Mouse (Mus musculus) midbrain, embryonic 15.5 days (tissue): Measurements from ENCODE around the gene Far1. TPM values are rescaled to one million over a fixed set of nuclear protein-coding genes. Genes with fewer than 3 reads are reported as not detected.

Experiments
- ATAC-seq: fragments of 200-750 bp; cut with Nextera tagmentation; replicated peaks from 2 replicates; pipeline ENCODE4 v1.8.0; 2017; ENCODE audit warnings: moderate TSS enrichment
- H3K27ac ChIP-seq: fragments of 300-500 bp; sonication (generic); 2 replicates; pipeline ENCODE4 v1.5.1; 2015; ENCODE audit warnings: mild to moderate bottlenecking, inconsistent platforms
- H3K27me3 ChIP-seq: fragments of 300-500 bp; sonication (generic); replicated peaks from 2 replicates; pipeline ENCODE4 v1.6.1; 2015; ENCODE audit warnings: inconsistent platforms
- H3K36me3 ChIP-seq: fragments of 300-500 bp; sonication (generic); replicated peaks from 2 replicates; pipeline ENCODE4 v1.6.1; 2015; ENCODE audit warnings: inconsistent platforms
- H3K4me1 ChIP-seq: fragments of 300-500 bp; sonication (generic); 2 replicates; pipeline ENCODE4 v1.6.1; 2015; ENCODE audit warnings: inconsistent platforms
- H3K4me2 ChIP-seq: fragments of 300-500 bp; sonication (generic); 2 replicates; pipeline ENCODE4 v1.6.1; 2015; ENCODE audit warnings: inconsistent platforms, mild to moderate bottlenecking, moderate library complexity
- H3K4me3 ChIP-seq: fragments of 300-500 bp; sonication (generic); 2 replicates; pipeline ENCODE4 v1.5.1; 2015; ENCODE audit warnings: mild to moderate bottlenecking, inconsistent platforms
- H3K9ac ChIP-seq: fragments of 300-500 bp; sonication (generic); 2 replicates; pipeline ENCODE4 v1.6.1; 2015; ENCODE audit warnings: mild to moderate bottlenecking, inconsistent platforms
- H3K9me3 ChIP-seq: fragments of 300-500 bp; sonication (generic); 2 replicates; pipeline ENCODE4 v1.6.1; 2016; ENCODE audit warnings: inconsistent platforms
- WGBS: fragments of 180-500 bp; shearing (Covaris S2); methylation state at CpG from one replicate; pipeline ENCODE4 v1.1.7; 2015; ENCODE audit warnings: mixed read lengths; 5-methylcytosine and 5-hydroxymethylcytosine counted together
- polyA plus RNA-seq: library from polyadenylated mRNA; unstranded; fragments of >200 nt; fragmentation: Nextera tagmentation; extraction: Ambion mirVana; gene quantifications from 2 replicates; pipeline ENCODE4 v1.2.1, GENCODE M21; 2015

The Far1 gene
- polyA plus RNA-seq, result 58.0 and 59.2 TPM in 2 replicates

DNA sequence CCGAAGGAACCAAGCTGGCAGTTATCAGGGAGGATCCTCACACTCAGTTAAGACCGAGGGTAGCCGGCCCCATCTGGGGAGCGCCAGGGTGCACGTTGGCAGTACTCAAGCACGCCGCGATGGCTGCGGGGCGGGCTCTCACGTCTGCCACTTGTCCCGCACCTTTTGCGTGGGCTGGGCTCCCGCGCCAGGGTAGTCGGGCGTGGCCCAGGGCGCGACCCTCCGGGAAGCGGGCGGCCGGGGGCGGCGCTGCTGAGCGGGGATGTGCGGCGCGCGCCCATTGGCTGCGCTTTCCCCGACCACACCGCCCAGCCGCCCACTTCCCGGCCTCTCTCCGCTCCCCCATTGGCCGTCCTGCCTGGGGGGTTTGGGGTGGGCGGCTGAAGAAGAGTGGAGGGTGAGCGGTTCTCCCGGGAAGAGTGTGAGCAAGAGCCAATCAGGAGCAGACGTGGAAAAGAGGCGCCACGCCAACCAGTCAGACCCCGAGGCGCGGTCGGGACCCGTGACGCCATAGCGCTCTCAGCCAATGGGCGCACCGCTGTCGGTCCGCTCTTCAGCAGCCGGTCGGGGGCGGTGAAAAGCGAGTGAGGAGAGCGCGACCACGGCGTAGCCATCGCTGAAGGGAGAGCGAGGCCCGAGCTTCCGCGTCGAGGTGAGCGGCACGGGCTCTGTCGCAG lies at the start of gene Far1:
Far1 (plus strand) TSS at position 549 of the 677 bp plus-strand sequence.
- H3K27ac ChIP-seq, result peak within 1 kb of the TSS; percentile 94
- H3K4me1 ChIP-seq, result peaks cover 27% of the 10 kb centered on the region
- H3K4me3 ChIP-seq, result peak within 1 kb of the TSS; percentile 97
- no peaks in the 10 kb centered on the region for H3K36me3 ChIP-seq
- H3K9ac ChIP-seq, result peak within 1 kb of the TSS; percentile 97
- no peaks in the 10 kb centered on the region for H3K27me3 ChIP-seq
- peak; percentile 100 for ATAC-seq
- WGBS, result under 1% methylated on average over 71 of the region's 71 CpGs
- no peaks in the 10 kb centered on the region for H3K9me3 ChIP-seq
- H3K4me2 ChIP-seq, result peak within 1 kb of the TSS; percentile 81

DNA sequence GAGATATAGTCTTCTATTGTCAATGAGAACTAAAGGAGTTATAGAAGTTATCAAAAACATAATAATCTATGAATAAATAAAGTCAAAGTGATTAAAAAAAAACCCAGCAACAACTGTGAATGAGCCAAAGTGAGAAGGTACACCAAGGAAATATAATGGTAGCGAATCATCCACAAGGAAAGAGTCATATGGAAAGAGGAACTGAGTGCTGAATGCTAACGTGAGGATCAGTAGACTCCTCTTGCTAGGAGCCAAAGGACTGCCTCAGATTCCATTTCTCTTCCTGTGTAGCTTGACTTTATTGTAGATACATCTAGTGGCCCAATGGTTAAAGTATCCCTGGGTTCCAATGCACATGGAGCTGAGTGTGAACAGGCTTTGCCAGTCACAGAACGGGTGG lies 45.3 kb upstream of the Far1 start:
- Histone ChIP-seq H3K27ac (no peak overlapping the region), H3K27me3 (no peaks in the 10 kb centered on the region), H3K9me3 (no peaks in the 10 kb centered on the region), H3K36me3 (no peaks in the 10 kb centered on the region), H3K9ac (no peak overlapping the region), H3K4me3 (no peak overlapping the region), H3K4me1 (no peaks in the 10 kb centered on the region), H3K4me2 (no peak overlapping the region)
- 83% methylated on average over 3 of the region's 3 CpGs for WGBS
- no peak for ATAC-seq

DNA sequence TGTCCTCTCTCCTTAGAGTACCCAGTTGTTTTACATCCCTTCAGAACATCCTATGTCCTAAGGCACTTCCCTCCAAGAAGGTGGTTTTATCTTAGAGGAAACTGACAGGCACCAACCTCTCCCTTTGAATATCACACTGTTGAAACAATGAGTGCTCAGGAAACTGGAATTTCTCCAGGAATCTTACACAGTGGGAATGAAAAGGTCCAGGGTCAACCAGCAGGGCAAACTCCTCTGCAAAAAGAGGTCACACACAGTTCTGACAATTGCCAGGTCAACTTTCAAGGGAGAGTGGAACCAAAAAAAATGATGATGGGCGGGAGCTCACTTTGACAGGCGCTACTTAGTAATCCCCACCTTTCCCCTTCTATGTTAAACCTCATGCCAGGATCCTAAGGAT lies 43.0 kb upstream of the Far1 start:
- H3K36me3 ChIP-seq, result no peaks in the 10 kb centered on the region
- ATAC-seq, result no peak
- H3K4me3 ChIP-seq, result no peak overlapping the region
- H3K27ac ChIP-seq, result no peak overlapping the region
- H3K4me1 ChIP-seq, result no peaks in the 10 kb centered on the region
- 89% methylated on average over 2 of the region's 2 CpGs for WGBS
- H3K27me3 ChIP-seq, result no peaks in the 10 kb centered on the region
- no peaks in the 10 kb centered on the region for H3K9me3 ChIP-seq
- no peak overlapping the region for H3K4me2 ChIP-seq
- H3K9ac ChIP-seq, result no peak overlapping the region

DNA sequence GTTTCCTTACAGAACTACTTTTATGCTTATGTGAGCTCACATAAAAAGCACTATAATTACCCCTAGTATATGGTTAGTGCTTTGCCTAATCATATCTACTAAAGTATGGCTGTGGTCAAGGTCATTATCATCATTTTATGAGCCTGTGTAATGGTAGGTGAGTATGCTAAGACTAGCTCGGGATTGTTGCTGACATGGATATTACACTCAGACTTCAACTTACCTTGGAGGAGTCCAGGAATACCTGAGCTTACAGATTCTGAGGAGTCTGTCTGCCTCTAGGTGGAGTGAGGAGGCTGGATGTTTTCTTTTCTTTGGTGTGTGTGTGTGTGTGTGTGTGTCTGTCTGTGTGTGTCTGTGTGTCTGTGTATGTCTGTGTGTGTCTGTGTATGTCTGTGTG lies 42.0 kb upstream of the Far1 start:
- 88% methylated on average over 1 of the region's 1 CpGs for WGBS
- Histone ChIP-seq H3K4me1 (no peaks in the 10 kb centered on the region), H3K27me3 (no peaks in the 10 kb centered on the region), H3K4me2 (no peak overlapping the region), H3K4me3 (no peak overlapping the region), H3K36me3 (no peaks in the 10 kb centered on the region), H3K9me3 (no peaks in the 10 kb centered on the region), H3K27ac (no peak overlapping the region), H3K9ac (no peak overlapping the region)
- no peak for ATAC-seq

DNA sequence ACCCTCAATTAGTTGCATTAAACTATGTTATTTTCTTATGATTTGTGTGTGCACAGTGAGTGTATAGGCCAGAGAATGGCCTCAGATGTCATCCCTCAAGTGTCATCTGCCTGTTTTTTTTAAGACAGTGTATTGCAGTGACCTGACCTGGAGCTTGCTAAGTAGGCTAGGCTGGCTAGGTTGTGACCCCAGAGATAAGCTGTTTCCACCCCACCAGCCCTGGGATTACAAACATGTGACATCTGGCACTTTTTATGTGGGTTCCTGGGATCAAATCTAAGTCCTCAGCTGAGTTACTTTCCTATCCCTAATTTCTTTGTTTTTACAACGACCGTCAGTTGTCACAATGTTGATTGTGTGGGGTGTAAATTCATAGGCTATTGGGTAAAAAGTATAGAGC lies 17.8 kb upstream of the Far1 start:
- Histone ChIP-seq H3K27me3 (no peaks in the 10 kb centered on the region), H3K9ac (no peak overlapping the region), H3K4me2 (no peak overlapping the region), H3K36me3 (no peaks in the 10 kb centered on the region), H3K27ac (no peak overlapping the region), H3K9me3 (no peaks in the 10 kb centered on the region), H3K4me3 (no peak overlapping the region), H3K4me1 (no peaks in the 10 kb centered on the region)
- WGBS, result 90% methylated on average over 2 of the region's 2 CpGs
- ATAC-seq, result no peak

DNA sequence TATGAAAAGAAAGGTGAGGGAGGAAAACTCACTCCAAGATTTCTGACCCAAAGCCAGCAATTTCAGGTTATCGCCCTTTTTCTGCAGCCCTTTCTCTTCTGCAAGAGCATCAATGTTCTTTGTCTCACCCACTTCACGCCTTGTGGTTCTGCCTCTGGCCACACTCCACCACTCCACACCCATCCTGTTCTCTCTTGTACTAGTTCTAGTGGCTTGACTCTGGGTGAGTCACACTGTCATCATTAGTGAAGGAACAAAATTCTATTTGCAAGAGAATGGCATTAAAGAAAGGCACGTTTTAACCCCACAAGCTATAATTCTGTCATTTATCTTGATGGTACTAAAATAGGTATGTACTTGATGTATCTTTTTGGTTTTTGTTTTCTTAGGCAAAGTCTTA lies 15.2 kb upstream of the Far1 start:
- ATAC-seq, result no peak
- 89% methylated on average over 3 of the region's 3 CpGs for WGBS
- no peak overlapping the region for H3K27ac ChIP-seq

DNA sequence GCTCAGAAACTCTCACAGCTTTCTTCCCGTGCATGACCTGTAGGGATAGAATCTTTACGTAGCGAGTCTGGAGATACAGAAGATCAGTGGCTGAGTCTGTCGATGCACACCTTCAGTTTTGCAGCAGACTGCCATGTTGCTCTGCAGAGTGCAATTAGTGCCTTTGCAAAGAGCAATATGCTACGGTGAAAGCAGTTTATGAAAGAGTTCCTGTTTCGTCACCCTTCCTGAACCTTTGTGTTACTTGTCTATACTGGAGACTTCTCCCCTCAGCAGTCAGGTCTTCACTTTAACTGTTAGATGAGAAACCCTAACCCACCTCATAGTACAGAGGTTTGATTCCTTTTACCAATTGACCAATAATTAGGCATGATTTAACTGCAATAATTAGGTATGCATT lies 13.8 kb upstream of the Far1 start:
- Histone ChIP-seq H3K4me2 (no peak overlapping the region), H3K27me3 (no peaks in the 10 kb centered on the region)
- 87% methylated on average over 6 of the region's 6 CpGs for WGBS

More for the DNA sequence above, 15.2 kb upstream of the Far1 start:
- Histone ChIP-seq H3K36me3 (no peaks in the 10 kb centered on the region), H3K27me3 (no peaks in the 10 kb centered on the region), H3K9me3 (no peaks in the 10 kb centered on the region), H3K4me1 (no peaks in the 10 kb centered on the region), H3K4me3 (no peak overlapping the region), H3K9ac (no peak overlapping the region), H3K4me2 (no peak overlapping the region)

DNA sequence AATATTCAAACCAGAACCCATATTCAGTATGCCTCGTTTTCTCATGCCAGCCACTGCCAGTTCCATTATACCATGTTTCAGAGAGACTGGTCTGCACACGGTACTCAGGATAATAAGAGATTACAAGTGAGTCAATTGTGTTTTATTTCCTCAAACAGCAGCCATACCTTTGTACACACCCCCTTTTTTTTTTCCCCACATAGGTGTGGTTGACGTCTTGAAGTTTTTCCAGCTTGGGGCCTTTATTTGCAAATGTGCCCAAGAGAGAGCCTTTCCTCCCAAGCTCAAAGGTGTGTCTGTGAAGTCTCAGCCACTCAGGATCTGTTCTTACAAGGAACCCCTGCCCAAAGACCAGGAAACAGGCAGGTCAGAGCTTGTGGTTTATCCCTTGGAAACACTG lies 11.2 kb upstream of the Far1 start:
- H3K27me3 ChIP-seq, result no peaks in the 10 kb centered on the region
- no peak overlapping the region for H3K4me2 ChIP-seq
- H3K9me3 ChIP-seq, result no peaks in the 10 kb centered on the region
- H3K36me3 ChIP-seq, result no peaks in the 10 kb centered on the region
- no peak for ATAC-seq
- H3K27ac ChIP-seq, result no peak overlapping the region
- no peak overlapping the region for H3K9ac ChIP-seq
- H3K4me1 ChIP-seq, result no peaks in the 10 kb centered on the region
- 71% methylated on average over 3 of the region's 3 CpGs for WGBS
- H3K4me3 ChIP-seq, result no peak overlapping the region

More for the DNA sequence above, 13.8 kb upstream of the Far1 start:
- Histone ChIP-seq H3K9ac (no peak overlapping the region), H3K9me3 (no peaks in the 10 kb centered on the region), H3K27ac (no peak overlapping the region), H3K4me1 (no peaks in the 10 kb centered on the region), H3K4me3 (no peak overlapping the region), H3K36me3 (no peaks in the 10 kb centered on the region)
- ATAC-seq, result no peak

DNA sequence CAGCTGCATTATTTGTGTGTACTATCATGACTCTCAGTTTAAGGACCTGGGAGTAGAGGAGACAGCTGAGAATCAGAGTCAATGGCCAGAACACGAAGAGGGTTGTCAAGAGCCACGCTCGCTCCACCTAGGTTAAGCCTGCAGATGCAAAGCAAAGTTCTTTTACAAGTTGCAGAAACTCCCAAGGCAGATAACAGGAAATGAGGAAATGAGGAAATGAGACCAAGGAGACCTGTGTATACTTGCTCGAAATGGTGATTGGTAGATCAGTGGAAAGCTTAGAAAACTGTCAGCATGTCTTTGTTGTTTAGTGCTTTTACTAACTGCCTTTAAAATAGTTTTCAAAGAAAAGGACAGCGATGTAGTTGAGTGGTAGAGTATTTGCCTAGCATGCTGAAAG lies 8.6 kb upstream of the Far1 start:
- H3K27me3 ChIP-seq, result no peaks in the 10 kb centered on the region

DNA sequence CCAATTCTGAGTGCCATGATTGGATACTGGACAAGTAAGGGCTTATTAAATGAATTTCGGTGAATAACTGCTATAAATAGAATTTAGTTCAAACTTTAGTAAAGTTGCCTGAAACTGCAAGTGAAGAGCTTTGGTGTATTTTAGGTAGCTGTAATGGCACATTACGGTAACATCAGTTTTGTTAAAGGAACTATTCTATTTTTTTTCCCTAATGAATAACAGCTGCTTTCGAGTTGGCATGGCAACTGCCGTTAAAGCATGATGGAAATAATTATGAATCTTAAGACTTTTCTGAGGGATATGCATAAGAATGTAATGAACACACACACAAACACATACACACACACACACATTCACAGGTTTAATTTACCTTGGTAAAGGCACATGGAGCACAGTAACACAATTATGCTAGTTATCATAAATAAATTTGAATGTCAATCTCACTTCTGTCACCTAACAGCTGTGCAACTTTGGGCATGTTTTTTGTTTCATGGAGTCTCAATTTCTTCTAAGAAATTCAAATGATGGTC lies 8.1 kb upstream of the Far1 start:
- Histone ChIP-seq H3K36me3 (no peaks in the 10 kb centered on the region), H3K4me3 (no peak overlapping the region), H3K9me3 (no peaks in the 10 kb centered on the region), H3K27ac (no peak overlapping the region), H3K4me2 (no peak overlapping the region), H3K27me3 (no peaks in the 10 kb centered on the region), H3K4me1 (no peaks in the 10 kb centered on the region), H3K9ac (no peak overlapping the region)
- no peak for ATAC-seq
- 79% methylated on average over 4 of the region's 4 CpGs for WGBS

More for the DNA sequence above, 8.6 kb upstream of the Far1 start:
- Histone ChIP-seq H3K36me3 (no peaks in the 10 kb centered on the region), H3K9ac (no peak overlapping the region), H3K4me3 (no peak overlapping the region), H3K9me3 (no peaks in the 10 kb centered on the region), H3K4me2 (no peak overlapping the region), H3K4me1 (no peaks in the 10 kb centered on the region), H3K27ac (no peak overlapping the region)
- WGBS, result 82% methylated on average over 5 of the region's 5 CpGs
- no peak for ATAC-seq

DNA sequence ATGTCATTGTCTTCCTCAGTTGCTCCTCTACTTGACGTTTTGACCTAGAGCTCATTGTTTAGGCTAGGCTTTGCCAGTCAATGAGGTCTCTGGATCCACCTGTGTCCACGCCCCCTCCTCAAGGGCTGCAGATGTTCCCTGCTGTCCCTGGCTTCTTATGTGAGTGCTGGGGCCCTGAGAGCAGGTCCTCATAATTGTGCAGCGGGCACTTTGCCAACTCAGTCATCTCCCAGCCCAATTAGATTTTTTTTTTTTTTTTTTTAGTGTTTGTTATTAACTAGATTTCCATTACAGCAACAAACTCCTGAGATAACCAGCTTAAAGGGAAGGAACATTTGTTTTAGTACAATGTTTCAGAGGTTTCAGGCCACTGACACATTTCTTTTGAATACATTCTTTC lies 5.8 kb upstream of the Far1 start:
- no peak overlapping the region for H3K27ac ChIP-seq
- no peak for ATAC-seq
- H3K4me2 ChIP-seq, result no peak overlapping the region
- H3K4me3 ChIP-seq, result no peak overlapping the region
- H3K27me3 ChIP-seq, result no peaks in the 10 kb centered on the region
- 59% methylated on average over 3 of the region's 3 CpGs for WGBS
- peaks cover 4% of the 10 kb centered on the region; the same call in 1 of the 2 replicates for H3K4me1 ChIP-seq
- H3K36me3 ChIP-seq, result no peaks in the 10 kb centered on the region
- no peaks in the 10 kb centered on the region for H3K9me3 ChIP-seq
- H3K9ac ChIP-seq, result no peak overlapping the region

DNA sequence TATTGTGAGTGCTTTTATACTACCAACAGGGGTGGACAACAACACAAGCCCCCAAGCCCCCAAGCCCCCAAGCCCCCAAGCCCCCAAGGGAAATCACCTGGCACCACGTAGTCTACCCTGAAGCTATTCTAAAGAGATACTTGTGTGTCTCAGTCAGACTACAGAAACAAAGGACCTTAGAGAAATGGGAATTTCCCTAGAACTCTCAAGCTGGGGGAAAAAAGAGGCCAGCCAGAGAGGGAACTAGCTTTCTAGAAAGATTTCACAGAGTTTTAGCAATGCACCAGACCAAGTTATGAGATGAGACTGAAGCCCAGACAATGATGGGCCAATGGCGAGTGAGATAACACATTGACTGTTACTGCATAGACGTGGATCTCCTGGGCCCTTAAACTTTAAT lies 2.2 kb upstream of the Far1 start:
- no peak for ATAC-seq
- Histone ChIP-seq H3K4me2 (no peak overlapping the region), H3K36me3 (no peaks in the 10 kb centered on the region), H3K4me3 (no peak overlapping the region), H3K4me1 (peaks cover 24% of the 10 kb centered on the region), H3K27me3 (no peaks in the 10 kb centered on the region), H3K9me3 (no peaks in the 10 kb centered on the region), H3K9ac (no peak overlapping the region), H3K27ac (no peak overlapping the region)
- 87% methylated on average over 3 of the region's 3 CpGs for WGBS
